Mouse (Mus musculus) gastrocnemius, postnatal 25 days (tissue): ENCODE measurements around the gene Lin7b. TPM values are rescaled to one million over a fixed set of nuclear protein-coding genes. Genes with fewer than 3 reads are reported as not detected.

Experiments used
- DNase-seq: peaks from one replicate; pipeline ENCODE4 v3.0.0; 2022
- total RNA-seq, 2 experiments: library from RNA; stranded (reverse); gene quantifications; 1 replicate in 1 of 2; 2 replicates in 1 of 2; pipeline ENCODE4 v1.2.3; 2021

Gene Lin7b
- total RNA-seq, 2 experiments from 2014 or later = 0.67 TPM; not detected in 1

- no peak for DNase-seq
Measured at GRCm38 (mm10) chr7:45353041-45353440, 17.3 kb downstream of the Lin7b start.

GRCm38 (mm10) chr7:45346905-45347304 is 23.5 kb downstream of the Lin7b start:
- DNase-seq = no peak

- DNase-seq = no peak
Measured at GRCm38 (mm10) chr7:45343543-45343942, 26.8 kb downstream of the Lin7b start.

GRCm38 (mm10) chr7:45342081-45342480 is 28.3 kb downstream of the Lin7b start:
- DNase-seq = no peak

GRCm38 (mm10) chr7:45341303-45341702 is 29.1 kb downstream of the Lin7b start:
- DNase-seq = peak; percentile 66

GRCm38 (mm10) chr7:45340669-45341068 is 29.7 kb downstream of the Lin7b start:
- DNase-seq = peak; percentile 21

- no peak for DNase-seq
Measured at GRCm38 (mm10) chr7:45340066-45340442, 30.3 kb downstream of the Lin7b start.

- DNase-seq = peak; percentile 45
Measured at GRCm38 (mm10) chr7:45339410-45340065, 30.8 kb downstream of the Lin7b start.

- peak; percentile 45 for DNase-seq
Measured at GRCm38 (mm10) chr7:45338161-45338911, 32.0 kb downstream of the Lin7b start.

- no peak for DNase-seq
Measured at GRCm38 (mm10) chr7:45337469-45337868, 32.9 kb downstream of the Lin7b start.

GRCm38 (mm10) chr7:45336319-45336718 is 34.1 kb downstream of the Lin7b start:
- DNase-seq = no peak

- peak; percentile 78 for DNase-seq
Measured at GRCm38 (mm10) chr7:45335056-45335455, 35.3 kb downstream of the Lin7b start, which contains the start of gene Hrc. Hrc (plus strand) TSS chr7:45335290.

GRCm38 (mm10) chr7:45334605-45335004 is 35.8 kb downstream of the Lin7b start:
- DNase-seq = peak; percentile 86

GRCm38 (mm10) chr7:45333431-45333982 is 36.9 kb downstream of the Lin7b start, which contains the start of gene Trpm4:
Trpm4 (minus strand) TSS chr7:45333780.
- peak; percentile 91 for DNase-seq

- DNase-seq = peak; percentile 57
Measured at GRCm38 (mm10) chr7:45332685-45333425, 37.5 kb downstream of the Lin7b start.

- no peak for DNase-seq
Measured at GRCm38 (mm10) chr7:45331502-45331901, 38.9 kb downstream of the Lin7b start.

GRCm38 (mm10) chr7:45328841-45329475 is 41.4 kb downstream of the Lin7b start:
- no peak for DNase-seq

- no peak for DNase-seq
Measured at GRCm38 (mm10) chr7:45325800-45326199, 44.6 kb downstream of the Lin7b start.

- DNase-seq = no peak
Measured at GRCm38 (mm10) chr7:45323069-45323468, 47.3 kb downstream of the Lin7b start.

GRCm38 (mm10) chr7:45322245-45322644 is 48.1 kb downstream of the Lin7b start:
- no peak for DNase-seq
